In genomic region chr3:119780876-119781275, GRCm38 (mm10) we compare ENCODE assay signal across 11 mouse cellular contexts. TPM values are rescaled to one million over a fixed set of nuclear protein-coding genes. Genes with fewer than 3 reads are reported as not detected.
DNase-seq lines count a peak whose midpoint lies in the region; ATAC-seq and TF ChIP-seq lines count a peak whose summit lies in the region.
"Had no signal": no experiment of that assay in that cellular context is flagged by ENCODE, and none has a peak within 500 bp of the region (broad histone marks: within the 10 kb centered on the region; RNA-seq: fewer than 3 reads in every experiment).

No protein-coding gene starts in this region.

- intact Hi-C loops in heart, adult 2 months (cut with DNase I), result loop anchor here (5.0 kb wide), 1 partner anchor 44 kb away; no protein-coding TSS in a partner anchor

- no peak for TF ChIP-seq EP300 in heart, adult 2 months (IDR thresholded peaks at IDR 0.05; ENCODE audit: insufficient read depth, low read depth, low read length)

- no peak for DNase-seq in heart, adult 2 months
- DNase-seq in brain, adult 2 months (ENCODE audit: low read depth, low spot score), result peak; percentile 36
- no peak for DNase-seq in midbrain, embryonic 10.5 days (ENCODE audit: low spot score)
- no peak for DNase-seq in right cerebral cortex, postnatal 36 days (ENCODE audit: low spot score in 2 of 2)
- no peak for DNase-seq in yolk sac, embryonic 10.5 days (ENCODE audit: low spot score)
- DNase-seq: cerebellum, adult 8-10 months; right cerebral cortex, postnatal 25 days had no signal

- H3K9ac ChIP-seq in heart, embryonic 14.5 days (ENCODE audit: low read length), result peak overlapping the region; percentile 57; the same call in 1 of the 2 replicates
- H3K9ac ChIP-seq in heart, adult 2 months (ENCODE audit: low read depth, low read length), result no peak overlapping the region
- H3K9ac ChIP-seq in hindbrain, embryonic 12.5 days, result peak overlapping the region; percentile 36; the same call in 1 of the 2 replicates

- peak overlapping the region; percentile 84 for H3K4me2 ChIP-seq in heart, embryonic 14.5 days (ENCODE audit: low read length)
- peak overlapping the region; percentile 66 for H3K4me2 ChIP-seq in hindbrain, embryonic 12.5 days (replicated peaks)

- no peak overlapping the region for H3K27ac ChIP-seq in heart, embryonic 14.5 days (replicated peaks in 1 of 2; ENCODE audit: control insufficient read depth in 1 of 2, insufficient read depth in 1 of 2, low read depth in 2 of 2, low read length in 2 of 2)
- no peak overlapping the region for H3K27ac ChIP-seq in heart, adult 2 months
- H3K27ac ChIP-seq in hindbrain, embryonic 12.5 days, result no peak overlapping the region
- no peak overlapping the region for H3K27ac ChIP-seq in midbrain, embryonic 10.5 days (replicated peaks)

- TF ChIP-seq CTCF in heart, adult 2 months (IDR thresholded peaks at IDR 0.05), result no peak

- no peaks in the 10 kb centered on the region for H3K27me3 ChIP-seq in heart, embryonic 14.5 days (ENCODE audit: control insufficient read depth, insufficient read depth, low read length)
- no peaks in the 10 kb centered on the region for H3K27me3 ChIP-seq in heart, adult 2 months (ENCODE audit: control insufficient read depth, insufficient read depth, low read length)
- no peaks in the 10 kb centered on the region for H3K27me3 ChIP-seq in hindbrain, embryonic 12.5 days
- H3K27me3 ChIP-seq in midbrain, embryonic 10.5 days (ENCODE audit: low read depth, poor library complexity, severe bottlenecking), result no peaks in the 10 kb centered on the region

- H3K36me3 ChIP-seq in heart, embryonic 14.5 days (ENCODE audit: control insufficient read depth, insufficient read depth, low read length), result 0 out of 2 replicates have a peak, but pooled peaks cover 5% of the 10 kb centered on the region
- H3K36me3 ChIP-seq in heart, adult 2 months (ENCODE audit: control insufficient read depth, insufficient read depth, low read length), result peaks cover 20% of the 10 kb centered on the region
- H3K36me3 ChIP-seq in hindbrain, embryonic 12.5 days, result 0 out of 2 replicates have a peak, but pooled peaks cover 7% of the 10 kb centered on the region
- H3K36me3 ChIP-seq in midbrain, embryonic 10.5 days, result peaks cover 43% of the 10 kb centered on the region

- no peak for ATAC-seq in heart, embryonic 14.5 days (ENCODE audit: insufficient number of reproducible peaks, insufficient read depth, low FRiP score, low read depth)
- ATAC-seq in hindbrain, embryonic 12.5 days (ENCODE audit: low FRiP score), result no peak
- no peak for ATAC-seq in cerebellum, adult (ENCODE audit: insufficient number of reproducible peaks, low FRiP score, low TSS enrichment)

- H3K4me1 ChIP-seq in heart, embryonic 14.5 days (ENCODE audit: control insufficient read depth in 2 of 2, insufficient read depth in 2 of 2, low read length in 2 of 2), result peaks cover 2 to 36% of the 10 kb centered on the region in 2 experiments
- H3K4me1 ChIP-seq in heart, adult 2 months (ENCODE audit: control insufficient read depth, insufficient read depth, low read length), result peaks cover 8% of the 10 kb centered on the region
- H3K4me1 ChIP-seq in hindbrain, embryonic 12.5 days, result peaks cover 22% of the 10 kb centered on the region
- H3K4me1 ChIP-seq in midbrain, embryonic 10.5 days, result peaks cover 41% of the 10 kb centered on the region

- H3K79me2 ChIP-seq in heart, adult 2 months (replicated peaks; ENCODE audit: control insufficient read depth, insufficient read depth, low read length), result peaks cover 7% of the 10 kb centered on the region

- TF ChIP-seq POLR2A in heart, adult 2 months (IDR thresholded peaks at IDR 0.05; ENCODE audit: insufficient read depth, low read depth, low read length), result no peak

- H3K9me3 ChIP-seq in heart, embryonic 14.5 days (ENCODE audit: control insufficient read depth, low read length), result no peaks in the 10 kb centered on the region
- no peaks in the 10 kb centered on the region for H3K9me3 ChIP-seq in hindbrain, embryonic 12.5 days (replicated peaks)
- no peaks in the 10 kb centered on the region for H3K9me3 ChIP-seq in midbrain, embryonic 10.5 days (replicated peaks)
- H3K9me3 ChIP-seq: G1E had no signal

- peak overlapping the region in 1 of 2 experiments; percentile 95; a peak in 3 of 4 replicates for H3K4me3 ChIP-seq in heart, embryonic 14.5 days (ENCODE audit: control insufficient read depth in 1 of 2, insufficient read depth in 1 of 2, low read depth in 1 of 2, low read length in 2 of 2)
- H3K4me3 ChIP-seq in heart, adult 2 months, result no peak overlapping the region
- peak overlapping the region; percentile 28 for H3K4me3 ChIP-seq in hindbrain, embryonic 12.5 days
- peak overlapping the region; percentile 93 for H3K4me3 ChIP-seq in midbrain, embryonic 10.5 days

RNA-seq across cellular contexts. Expression of gene Ptbp2, which starts 3.4 kb away (rescaled TPM):
- polyA plus RNA-seq in heart, embryonic 14.5 days (2014; fragmentation: Nextera tagmentation; extraction: Ambion mirVana), result 56.1 and 72.6 TPM in 2 replicates
- total RNA-seq in heart, adult 2 months (2021), result 10 to 100 TPM; 18.4 to 21.5 TPM
- 8.5 and 17.2 TPM in 2 replicates for polyA plus RNA-seq in heart, adult 2 months (2012; rRNA removed)
- polyA plus RNA-seq in hindbrain, embryonic 12.5 days (2016; fragmentation: Nextera tagmentation; extraction: Ambion mirVana), result 298 and 302 TPM in 2 replicates
- polyA plus RNA-seq in midbrain, embryonic 10.5 days (2016; fragmentation: Nextera tagmentation; extraction: Ambion mirVana), result 223 and 267 TPM in 2 replicates
